Mouse (Mus musculus) midbrain, embryonic 10.5 days (tissue): Measurements from ENCODE around the gene Tmub2. TPM values are rescaled to one million over a fixed set of nuclear protein-coding genes. Genes with fewer than 3 reads are reported as not detected.

Experiments
- DNase-seq: peaks from one replicate; pipeline ENCODE4 v3.0.0-alpha.2; 2017; ENCODE audit warnings: low spot score
- H3K27ac ChIP-seq: fragments of 300-500 bp; sonication (generic); replicated peaks from 2 replicates; pipeline ENCODE4 v1.5.1; 2016; ENCODE audit warnings: mild to moderate bottlenecking
- H3K27me3 ChIP-seq: fragments of 300-500 bp; sonication (generic); 2 replicates; pipeline ENCODE4 v1.6.1; 2016; ENCODE audit warnings: low read depth, mild to moderate bottlenecking; ENCODE audit not compliant: poor library complexity, severe bottlenecking
- H3K36me3 ChIP-seq: fragments of 300-500 bp; sonication (generic); 2 replicates; pipeline ENCODE4 v1.6.1; 2016; ENCODE audit warnings: mild to moderate bottlenecking, moderate library complexity
- H3K4me1 ChIP-seq: fragments of 300-500 bp; sonication (generic); 2 replicates; pipeline ENCODE4 v1.6.1; 2016
- H3K4me3 ChIP-seq: fragments of 300-500 bp; sonication (generic); 2 replicates; pipeline ENCODE4 v1.5.1; 2016; ENCODE audit warnings: mild to moderate bottlenecking, moderate library complexity
- H3K9me3 ChIP-seq: fragments of 300-500 bp; sonication (generic); replicated peaks from 2 replicates; pipeline ENCODE4 v1.6.1; 2016; ENCODE audit warnings: mild to moderate bottlenecking
- WGBS: fragments of 180-500 bp; shearing (Covaris S2); methylation state at CpG from one replicate; pipeline ENCODE4 v1.1.7; 2016; 5-methylcytosine and 5-hydroxymethylcytosine counted together
- polyA plus RNA-seq: library from polyadenylated mRNA; unstranded; fragments of >200 nt; fragmentation: Nextera tagmentation; extraction: Ambion mirVana; gene quantifications from 2 replicates; pipeline ENCODE4 v1.2.1, GENCODE M21; 2016

Tmub2 gene
- polyA plus RNA-seq, 1 experiment from 2014 or later, result 51.3 TPM

GRCm38 (mm10) chr11:102327250-102327649 is 42.5 kb downstream of the Tmub2 start:
- no peak for DNase-seq
- WGBS, result 74% methylated on average over 5 of the region's 5 CpGs
- H3K4me3 ChIP-seq, result no peak overlapping the region
- H3K27ac ChIP-seq, result no peak overlapping the region
- no peaks in the 10 kb centered on the region for H3K4me1 ChIP-seq
- no peaks in the 10 kb centered on the region for H3K9me3 ChIP-seq
- H3K27me3 ChIP-seq, result no peaks in the 10 kb centered on the region
- no peaks in the 10 kb centered on the region for H3K36me3 ChIP-seq

DNA sequence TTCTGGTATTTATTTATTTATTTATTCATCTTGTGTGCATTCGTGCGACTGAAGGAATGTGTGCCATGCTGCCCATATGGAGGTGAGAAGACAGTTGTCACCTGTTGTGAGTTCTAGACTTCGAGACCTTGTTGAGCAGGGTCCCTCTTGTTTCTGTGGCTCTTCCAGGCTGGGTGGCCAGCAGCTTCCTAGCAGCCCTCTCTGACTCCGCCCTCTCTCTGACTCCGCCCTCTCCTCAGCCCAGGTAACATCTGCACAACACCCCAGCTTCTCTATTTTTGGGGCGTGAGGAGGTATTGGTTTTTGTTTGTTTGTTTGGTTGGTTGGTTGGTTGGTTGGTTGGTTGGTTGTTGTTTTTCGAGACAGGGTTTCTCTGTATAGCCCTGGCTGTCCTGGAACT is 43.1 kb downstream of the Tmub2 start:
- Histone ChIP-seq H3K36me3 (no peaks in the 10 kb centered on the region), H3K9me3 (no peaks in the 10 kb centered on the region), H3K27me3 (no peaks in the 10 kb centered on the region), H3K4me1 (no peaks in the 10 kb centered on the region), H3K27ac (no peak overlapping the region), H3K4me3 (no peak overlapping the region)
- 83% methylated on average over 7 of the region's 7 CpGs for WGBS
- no peak for DNase-seq

DNA sequence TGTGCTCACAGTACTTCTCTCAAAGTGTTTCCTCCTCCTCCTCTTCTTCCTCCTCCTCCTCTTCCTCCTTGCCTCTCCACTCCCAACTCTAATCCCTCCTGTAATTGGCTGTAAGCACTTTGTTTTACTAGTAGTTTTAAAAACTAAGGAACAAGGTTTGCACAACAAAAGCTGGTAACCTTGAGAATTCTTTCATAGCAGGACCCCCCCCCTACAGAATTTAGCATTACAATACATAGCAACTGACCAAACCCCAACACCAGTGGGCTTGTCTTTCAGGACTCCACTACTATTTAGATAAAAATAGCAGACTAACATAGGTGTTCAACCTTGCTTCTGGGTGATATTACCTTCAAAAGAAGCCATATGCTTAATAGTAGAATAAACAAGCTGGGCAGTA is 44.8 kb downstream of the Tmub2 start:
- H3K9me3 ChIP-seq, result no peaks in the 10 kb centered on the region
- no peak for DNase-seq
- no peaks in the 10 kb centered on the region for H3K36me3 ChIP-seq
- H3K27ac ChIP-seq, result no peak overlapping the region
- H3K27me3 ChIP-seq, result no peaks in the 10 kb centered on the region
- H3K4me1 ChIP-seq, result no peaks in the 10 kb centered on the region
- no peak overlapping the region for H3K4me3 ChIP-seq

DNA sequence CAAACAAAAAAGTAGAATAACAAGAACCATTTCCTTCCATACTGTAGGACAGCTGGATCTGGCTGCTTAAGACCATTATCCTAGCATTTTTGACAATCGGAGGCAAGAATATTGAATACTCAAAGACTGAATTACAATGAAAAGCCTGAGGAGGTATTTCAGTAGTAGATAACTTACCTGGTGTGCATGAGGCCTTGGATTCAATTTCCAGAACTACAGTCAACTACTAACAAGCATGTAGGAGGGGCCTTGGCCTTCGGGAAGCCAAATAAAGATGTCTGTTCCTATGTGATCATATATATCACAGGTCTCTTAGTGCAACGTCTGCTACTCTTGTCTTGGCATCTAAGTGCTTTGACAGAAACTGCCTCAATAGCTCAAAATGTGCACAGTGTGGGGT is 45.3 kb downstream of the Tmub2 start:
- DNase-seq, result no peak
- Histone ChIP-seq H3K36me3 (no peaks in the 10 kb centered on the region), H3K4me1 (peaks cover 2% of the 10 kb centered on the region), H3K27ac (no peak overlapping the region), H3K9me3 (no peaks in the 10 kb centered on the region), H3K27me3 (no peaks in the 10 kb centered on the region), H3K4me3 (no peak overlapping the region)
- WGBS, result 89% methylated on average over 3 of the region's 3 CpGs

DNA sequence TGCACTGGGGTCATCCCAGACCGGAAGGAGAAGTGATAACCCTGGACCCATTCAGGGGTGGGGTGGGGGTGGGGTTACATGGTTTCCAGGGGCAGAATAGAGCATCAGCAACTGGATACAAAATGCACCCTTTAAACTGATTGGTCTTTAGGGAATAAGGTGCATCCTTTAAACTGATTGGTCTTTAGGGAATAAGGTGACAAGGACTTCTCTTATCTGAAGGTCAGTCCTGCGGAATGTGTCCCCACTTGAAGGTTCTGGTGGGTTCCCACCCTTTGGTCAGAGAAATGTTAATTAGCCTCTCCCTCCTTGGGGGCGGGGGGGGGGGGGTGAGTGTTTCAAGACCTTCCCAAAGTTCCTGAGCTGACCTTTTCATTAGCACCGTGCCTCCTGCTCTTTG is 47.1 kb downstream of the Tmub2 start:
- no peak overlapping the region for H3K4me3 ChIP-seq
- no peaks in the 10 kb centered on the region for H3K27me3 ChIP-seq
- 61% methylated on average over 4 of the region's 4 CpGs for WGBS
- no peaks in the 10 kb centered on the region for H3K9me3 ChIP-seq
- no peak for DNase-seq
- peaks cover 6% of the 10 kb centered on the region for H3K4me1 ChIP-seq
- no peaks in the 10 kb centered on the region for H3K36me3 ChIP-seq
- no peak overlapping the region for H3K27ac ChIP-seq

DNA sequence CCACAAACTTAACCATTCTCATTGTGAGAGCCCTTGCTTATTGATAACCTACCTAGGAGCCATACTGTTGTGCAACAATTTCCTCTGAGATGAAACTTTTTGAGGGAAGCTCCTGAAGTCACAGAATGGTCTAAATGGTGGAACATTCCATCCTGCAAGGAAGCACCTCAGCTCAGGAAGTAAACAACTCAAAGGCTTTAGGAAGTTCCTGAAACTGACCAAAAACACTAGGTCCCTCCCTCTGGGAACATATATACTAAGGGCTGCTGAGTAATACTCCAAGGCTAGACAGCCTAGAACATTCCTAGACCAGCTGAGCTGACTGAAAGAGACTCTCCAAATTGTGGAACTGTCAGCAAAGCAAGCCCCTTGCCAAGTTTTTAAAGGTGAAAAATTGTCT is 48.3 kb downstream of the Tmub2 start:
- Histone ChIP-seq H3K27ac (no peak overlapping the region), H3K27me3 (no peaks in the 10 kb centered on the region), H3K9me3 (no peaks in the 10 kb centered on the region), H3K36me3 (no peaks in the 10 kb centered on the region), H3K4me3 (no peak overlapping the region), H3K4me1 (peaks cover 6% of the 10 kb centered on the region)
- no peak for DNase-seq

DNA sequence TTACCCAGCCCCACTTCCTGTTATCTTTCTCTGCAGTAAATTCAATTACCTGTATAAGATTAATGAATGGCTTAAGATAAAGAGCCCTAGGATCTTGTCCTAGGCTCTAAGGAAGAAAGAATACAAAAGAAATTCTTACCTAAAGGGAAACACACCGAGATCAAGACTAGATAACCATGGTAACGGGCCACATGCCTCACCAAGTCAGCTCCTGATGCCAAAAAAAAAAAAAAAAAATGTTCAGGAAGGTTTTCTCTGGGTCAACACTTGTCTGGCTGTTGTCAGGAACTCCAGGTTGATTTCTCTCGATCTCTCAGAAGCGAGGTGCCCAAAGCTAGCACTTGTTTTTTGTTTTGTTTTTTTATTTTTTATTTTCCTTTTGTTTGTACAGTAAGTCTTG is 49.3 kb downstream of the Tmub2 start:
- no peak overlapping the region for H3K4me3 ChIP-seq
- no peaks in the 10 kb centered on the region for H3K27me3 ChIP-seq
- H3K36me3 ChIP-seq, result no peaks in the 10 kb centered on the region
- 69% methylated on average over 4 of the region's 4 CpGs for WGBS
- H3K4me1 ChIP-seq, result peaks cover 6% of the 10 kb centered on the region
- no peak overlapping the region for H3K27ac ChIP-seq
- no peaks in the 10 kb centered on the region for H3K9me3 ChIP-seq
- DNase-seq, result no peak

GRCm38 (mm10) chr11:102334973-102335700 is 50.4 kb downstream of the Tmub2 start:
- no peaks in the 10 kb centered on the region for H3K27me3 ChIP-seq
- H3K27ac ChIP-seq, result no peak overlapping the region
- no peak overlapping the region for H3K4me3 ChIP-seq
- peaks cover 6% of the 10 kb centered on the region for H3K4me1 ChIP-seq
- DNase-seq, result no peak
- H3K9me3 ChIP-seq, result no peaks in the 10 kb centered on the region
- 43% methylated on average over 9 of the region's 9 CpGs for WGBS
- H3K36me3 ChIP-seq, result no peaks in the 10 kb centered on the region

- 89% methylated on average over 1 of the region's 1 CpGs for WGBS
- H3K36me3 ChIP-seq, result no peaks in the 10 kb centered on the region
Observed at GRCm38 (mm10) chr11:102336191-102336590, 51.5 kb downstream of the Tmub2 start.

DNA sequence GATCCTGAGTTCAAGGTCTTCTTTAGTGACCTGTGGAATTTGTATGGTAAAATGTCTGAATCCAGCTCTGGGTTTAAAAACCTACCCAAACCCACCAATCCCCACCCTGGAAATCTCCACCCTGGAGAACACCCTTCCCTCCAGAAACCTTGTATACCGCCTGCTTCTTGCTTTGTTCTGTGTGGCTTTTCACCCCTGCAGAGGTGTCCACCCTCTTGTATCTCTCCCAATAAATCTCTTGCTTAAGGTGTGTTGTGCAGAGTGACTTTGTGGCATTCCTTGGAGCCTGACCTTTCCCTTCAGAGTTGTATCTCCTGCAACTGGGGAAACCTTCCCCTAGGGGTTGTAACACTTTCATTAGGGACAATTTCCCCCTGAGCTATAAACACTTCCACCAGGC is 53.2 kb downstream of the Tmub2 start:
- H3K27ac ChIP-seq, result no peak overlapping the region
- H3K9me3 ChIP-seq, result no peaks in the 10 kb centered on the region
- H3K27me3 ChIP-seq, result no peaks in the 10 kb centered on the region
- H3K4me3 ChIP-seq, result no peak overlapping the region
- no peak for DNase-seq
- H3K36me3 ChIP-seq, result no peaks in the 10 kb centered on the region
- peaks cover 11% of the 10 kb centered on the region for H3K4me1 ChIP-seq
- 77% methylated on average over 1 of the region's 1 CpGs for WGBS

More at GRCm38 (mm10) chr11:102336191-102336590, 51.5 kb downstream of the Tmub2 start:
- DNase-seq, result no peak
- Histone ChIP-seq H3K4me1 (peaks cover 6% of the 10 kb centered on the region), H3K27ac (no peak overlapping the region), H3K27me3 (no peaks in the 10 kb centered on the region), H3K9me3 (no peaks in the 10 kb centered on the region), H3K4me3 (no peak overlapping the region)

- Histone ChIP-seq H3K4me1 (peaks cover 11% of the 10 kb centered on the region), H3K27ac (no peak overlapping the region), H3K27me3 (no peaks in the 10 kb centered on the region), H3K36me3 (no peaks in the 10 kb centered on the region), H3K4me3 (no peak overlapping the region), H3K9me3 (no peaks in the 10 kb centered on the region)
- DNase-seq, result no peak
- WGBS, result 73% methylated on average over 3 of the region's 3 CpGs
Observed at GRCm38 (mm10) chr11:102338561-102338960, 53.8 kb downstream of the Tmub2 start.
